Mouse (Mus musculus) left cerebral cortex, postnatal 4 days (tissue): ENCODE results near the gene Fam83d. TPM values are rescaled to one million over a fixed set of nuclear protein-coding genes. Genes with fewer than 3 reads are reported as not detected.

Experiments used
- DNase-seq: peaks from one replicate; pipeline ENCODE4 v3.0.0-alpha.2; 2022
- intact Hi-C: fragments of 180-260 bp; cut with DNase I; formaldehyde crosslinking; loops from one replicate; pipeline ENCODE4 v1.15.1; 2025
- microRNA-seq: library from miRNA; unstranded; fragments of <30 nt; microRNA quantifications from one replicate; pipeline ENCODE4 v1.2.0, GENCODE M21; 2022
- total RNA-seq, 2 experiments: library from RNA; stranded (reverse); gene quantifications; 2 replicates each; pipeline ENCODE4 v1.2.3; 2021

The Fam83d gene
- total RNA-seq, 2 experiments from 2014 or later = 2.7 to 3.3 TPM

DNA sequence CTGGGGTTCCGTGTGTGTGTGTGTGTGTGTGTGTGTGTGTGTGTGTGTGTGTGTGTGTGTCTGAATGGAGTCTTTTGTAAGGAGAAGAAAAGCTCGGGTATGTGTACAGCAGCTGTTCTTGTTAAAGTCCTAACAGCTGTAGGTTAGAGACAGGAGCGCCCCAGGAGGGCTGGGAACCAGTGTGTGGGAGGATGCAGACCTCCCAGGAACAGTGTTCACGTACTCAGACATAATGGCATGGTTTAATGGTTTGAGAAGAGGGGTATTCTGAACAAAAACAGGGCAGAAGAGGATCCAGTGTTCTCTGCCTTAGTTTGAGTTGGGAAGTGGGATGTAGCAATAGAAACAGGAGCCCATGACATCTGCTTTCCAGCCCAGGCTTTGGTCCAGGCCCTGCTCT is 31.4 kb downstream of the Fam83d start:
- intact Hi-C loops = no loop called here
- no peak for DNase-seq

DNA sequence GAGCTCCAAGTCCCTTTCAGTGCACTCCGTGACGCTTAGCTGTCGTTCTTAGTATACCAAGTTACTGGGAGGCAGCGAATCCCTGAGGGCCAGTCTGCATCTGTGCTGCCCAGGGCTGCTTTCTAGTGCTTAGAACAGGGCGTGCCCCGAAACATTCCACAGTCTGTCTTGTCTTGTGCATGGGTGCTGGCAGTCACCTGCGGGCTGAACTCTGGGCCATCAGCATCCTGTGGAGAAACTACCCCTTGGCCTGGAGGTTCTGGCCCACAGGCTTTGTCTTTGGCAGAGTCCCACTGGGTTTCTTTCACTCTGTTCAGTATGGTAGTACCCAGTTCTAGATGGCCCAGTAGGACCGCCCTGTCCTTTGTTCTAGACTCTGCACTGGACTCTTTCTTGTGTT is 32.9 kb downstream of the Fam83d start:
- no peak for DNase-seq
- intact Hi-C loops = no loop called here

DNA sequence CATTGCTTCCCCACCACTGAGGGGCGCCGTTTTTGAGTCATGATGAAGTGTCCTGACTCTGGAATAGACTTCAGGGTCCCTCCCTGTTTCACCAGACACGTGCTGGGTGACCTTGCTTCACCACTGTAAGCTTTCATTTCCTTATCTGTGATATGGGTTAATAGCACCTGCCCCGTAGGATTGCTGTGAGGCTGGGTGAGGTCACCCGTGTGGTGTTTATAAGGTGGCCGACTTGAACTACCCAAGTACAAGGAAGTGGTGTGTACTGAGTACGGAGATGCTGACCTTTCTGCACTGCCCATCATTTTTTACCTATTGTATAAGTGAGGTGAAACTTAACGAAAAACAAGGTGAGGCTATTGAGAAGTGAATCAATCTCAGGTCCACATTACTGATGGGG is 35.7 kb downstream of the Fam83d start:
- intact Hi-C loops = no loop called here
- no peak for DNase-seq

DNA sequence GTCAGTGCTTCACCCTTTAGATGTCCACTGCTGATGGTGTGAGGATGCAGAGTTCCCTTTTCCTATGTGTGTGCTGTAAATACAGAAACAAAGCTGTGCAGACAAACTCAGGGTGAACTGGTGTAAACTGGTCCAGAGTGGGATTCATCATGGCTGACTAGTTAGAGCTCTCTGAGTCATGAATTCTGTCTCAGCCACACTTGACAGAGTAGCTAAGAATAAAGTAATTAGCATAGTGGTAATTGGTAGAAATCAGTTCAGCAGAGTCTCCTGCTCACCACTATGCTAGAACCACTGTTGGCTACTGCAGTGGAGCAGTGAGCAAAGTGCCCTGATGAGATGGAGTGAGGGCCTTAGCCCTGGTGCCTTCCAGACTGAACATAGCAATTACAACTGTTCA is 47.8 kb downstream of the Fam83d start:
- no peak for DNase-seq
- intact Hi-C loops = no loop called here

DNA sequence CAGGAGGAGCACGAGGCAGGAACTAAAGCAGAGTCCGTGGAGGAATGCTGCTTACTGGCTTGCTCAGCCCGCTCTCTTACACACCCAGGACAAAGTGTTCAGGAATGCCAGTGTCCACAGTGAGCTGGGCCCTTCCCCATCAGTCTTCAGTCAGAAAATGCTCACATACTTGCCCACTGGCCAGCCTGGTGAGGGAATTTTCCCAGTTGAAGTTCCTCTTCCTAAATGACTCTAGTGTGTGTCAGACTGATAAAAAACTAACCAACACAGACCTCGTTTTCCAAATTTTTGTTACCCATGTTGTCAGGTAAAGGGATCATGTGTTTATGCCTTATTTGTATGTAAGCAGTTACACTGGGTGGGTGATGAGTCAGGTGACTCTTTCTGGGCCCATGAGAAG is 48.3 kb downstream of the Fam83d start:
- no peak for DNase-seq
- intact Hi-C loops = no loop called here

DNA sequence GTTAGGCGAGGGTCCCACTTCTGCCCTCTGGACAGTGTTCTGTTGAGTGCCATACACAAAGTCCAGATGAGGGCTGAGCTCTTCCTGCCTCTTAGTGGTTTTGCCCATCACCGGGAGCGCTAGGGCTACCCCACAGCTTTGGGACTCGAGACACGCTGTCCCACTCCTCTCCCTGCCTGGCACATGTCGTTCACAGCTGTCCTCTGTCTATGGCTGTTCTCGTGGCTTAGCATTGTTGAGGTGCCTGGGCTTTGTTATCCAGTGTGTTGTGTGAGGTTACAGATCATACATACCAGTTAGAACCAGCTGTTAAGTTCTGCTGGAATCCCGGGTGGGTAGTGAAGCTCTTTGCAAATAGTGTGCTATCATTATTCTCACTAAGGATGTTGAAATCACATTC is 49.8 kb downstream of the Fam83d start:
- intact Hi-C loops = no loop called here
- no peak for DNase-seq

DNA sequence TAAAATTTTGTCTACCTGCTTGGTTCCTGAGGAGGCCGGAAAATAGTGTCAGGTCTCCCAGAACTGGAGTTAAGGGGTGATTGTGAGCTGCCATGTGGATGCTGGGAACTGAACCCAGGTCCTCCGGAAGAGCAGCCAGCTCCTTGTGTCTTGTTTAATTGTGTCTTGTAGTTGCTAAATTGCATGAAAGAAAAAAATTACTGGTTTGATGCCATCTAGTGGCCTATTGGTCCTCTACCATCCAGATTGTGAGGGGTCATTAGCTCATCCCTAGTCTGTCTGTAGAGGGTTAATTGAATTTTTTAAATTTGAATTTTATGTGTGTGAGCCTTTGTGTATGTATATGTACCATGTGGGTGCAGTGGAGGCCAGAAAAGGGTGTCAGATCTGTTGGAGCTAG is 60.2 kb downstream of the Fam83d start:
- intact Hi-C loops = no loop called here
- no peak for DNase-seq

DNA sequence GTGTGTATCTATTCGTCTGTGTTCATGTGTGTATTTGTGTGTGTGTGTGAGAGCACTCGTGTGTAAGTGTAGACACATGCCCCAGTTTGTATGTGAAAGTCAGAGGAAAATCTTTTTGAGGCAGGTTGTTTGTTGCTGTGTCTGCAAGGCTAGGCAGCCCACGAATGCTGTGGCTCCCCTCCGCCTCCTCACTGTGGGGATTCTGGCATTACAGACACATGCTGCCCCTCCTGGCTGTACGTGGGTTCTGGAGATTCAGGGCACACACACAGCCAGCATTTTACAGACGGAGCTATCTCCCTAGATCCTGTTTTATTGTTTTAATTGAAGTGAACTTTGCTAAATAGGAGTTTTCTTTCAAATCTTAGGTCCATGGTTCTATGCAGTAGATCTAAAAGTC is 61.9 kb downstream of the Fam83d start:
- DNase-seq = no peak
- intact Hi-C loops = no loop called here

DNA sequence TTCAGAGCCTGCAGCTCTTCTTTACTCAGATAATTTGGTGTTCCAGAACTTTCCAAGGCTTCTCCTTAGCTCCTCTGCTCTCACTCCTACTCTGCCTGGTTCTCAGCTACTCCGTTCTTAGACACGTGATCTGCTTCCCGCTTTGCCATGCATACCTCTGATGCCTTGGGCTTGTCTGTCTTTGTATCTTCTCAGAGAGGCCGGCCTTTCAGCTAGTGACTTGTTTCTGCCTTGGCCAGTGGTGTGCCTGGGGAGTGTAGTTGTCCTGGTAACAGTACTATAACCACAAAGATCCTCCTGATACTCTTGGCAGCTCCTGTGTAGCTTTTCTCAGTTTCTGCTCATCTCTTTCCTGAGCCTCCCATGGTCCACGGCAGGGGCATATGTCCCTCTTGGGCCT is 65.3 kb downstream of the Fam83d start:
- DNase-seq = no peak
- intact Hi-C loops = no loop called here

DNA sequence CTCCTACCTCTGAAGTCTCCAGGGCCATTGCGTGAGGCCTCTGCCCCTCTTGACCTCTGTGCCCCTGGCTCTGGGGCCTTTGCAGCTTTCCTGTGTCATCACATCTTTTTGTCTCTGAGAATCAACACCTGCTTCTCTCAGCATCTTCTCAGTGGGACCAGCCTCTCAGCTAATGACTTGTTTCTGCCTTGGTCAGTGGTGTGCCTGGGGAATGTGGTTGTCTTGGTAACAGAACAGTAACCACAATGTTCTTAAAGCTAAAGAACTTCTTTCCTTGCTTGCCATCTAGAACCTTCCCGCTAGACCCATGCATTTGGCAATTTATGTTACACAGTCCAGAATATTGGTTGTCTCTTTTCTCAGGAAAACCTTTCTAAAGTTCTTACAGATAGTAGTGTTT is 65.8 kb downstream of the Fam83d start:
- DNase-seq = no peak
- intact Hi-C loops = no loop called here

Small RNA genes within 50 kb of the gene (microRNA-seq; reads per million reads assigned to microRNA genes)
- not detected for gene Gm26141

Other genes with a start within 250 kb of the Fam83d start
- 10 to 100 TPM; 41.8 to 59.9 TPM for gene Slc32a1, start 157.3 kb upstream of the Fam83d start, total RNA-seq
- 10 to 100 TPM; 14.3 to 15.5 TPM for gene Actr5, start 143.2 kb upstream of the Fam83d start, total RNA-seq
- gene Ppp1r16b, start 102.7 kb upstream of the Fam83d start, total RNA-seq = 10 to 100 TPM; 50.2 to 51.0 TPM
- 10 to 100 TPM; 23.7 to 24.3 TPM for gene Dhx35, start 26.7 kb downstream of the Fam83d start, total RNA-seq